Mouse (Mus musculus) gastrocnemius, postnatal 36 days (tissue): ENCODE results near the gene Reg3b. TPM values are rescaled to one million over a fixed set of nuclear protein-coding genes. Genes with fewer than 3 reads are reported as not detected.
"Not testable (repeated sequence)": the region's sequence is repeated elsewhere in the genome, so short reads cannot be mapped to it uniquely, and the experiment has no call there.

Experiments
- DNase-seq, 2 experiments: peaks; one replicate each; pipeline ENCODE4 v3.0.0; 2022
- intact Hi-C: fragments of 180-260 bp; cut with DNase I; formaldehyde crosslinking; loops from one replicate; pipeline ENCODE4 v1.15.1; 2025
- long read RNA-seq, 2 experiments: library from polyadenylated mRNA; stranded (forward); transcript quantifications; one replicate each; pipeline ENCODE4 v2.0.0; 2021
- total RNA-seq, 2 experiments: library from RNA; stranded (reverse); gene quantifications; 2 replicates each; pipeline ENCODE4 v1.2.3; 2021

The Reg3b gene
- not detected for total RNA-seq
- long read RNA-seq, experiment 1, result 0 reads
- long read RNA-seq, experiment 2, result 0 reads

- DNase-seq, result no peak
- intact Hi-C loops, result no loop called here
Measured at GRCm38 (mm10) chr6:78370357-78370756, at the start of gene Reg3b. Gene Reg3b (plus strand): TSS chr6:78370657.

- intact Hi-C loops, result no loop called here
Measured at GRCm38 (mm10) chr6:78327798-78328197, 42.7 kb upstream of the Reg3b start.

GRCm38 (mm10) chr6:78329166-78329565 is 41.3 kb upstream of the Reg3b start:
- intact Hi-C loops, result no loop called here
- DNase-seq, result no peak

More at GRCm38 (mm10) chr6:78327798-78328197, 42.7 kb upstream of the Reg3b start:
- no peak for DNase-seq

- intact Hi-C loops, result no loop called here
- no peak for DNase-seq
Measured at GRCm38 (mm10) chr6:78331919-78332569, 38.4 kb upstream of the Reg3b start.

GRCm38 (mm10) chr6:78340296-78340695 is 30.2 kb upstream of the Reg3b start:
- intact Hi-C loops, result no loop called here
- no peak for DNase-seq

GRCm38 (mm10) chr6:78341689-78342088 is 28.8 kb upstream of the Reg3b start:
- intact Hi-C loops, result no loop called here
- DNase-seq, result no peak

- intact Hi-C loops, result no loop called here
- no peak for DNase-seq
Measured at GRCm38 (mm10) chr6:78361971-78362563, 8.4 kb upstream of the Reg3b start.

- DNase-seq, result no peak
- intact Hi-C loops, result no loop called here
Measured at GRCm38 (mm10) chr6:78378765-78379164, 8.3 kb downstream of the Reg3b start, which contains the start of gene Reg3d. Gene Reg3d (minus strand): TSS chr6:78378865.

GRCm38 (mm10) chr6:78380409-78380808 is 10.0 kb downstream of the Reg3b start, which contains the start of gene Reg3a:
Gene Reg3a (plus strand): TSS chr6:78380709.
- no peak for DNase-seq
- intact Hi-C loops, result no loop called here

- intact Hi-C loops, result no loop called here
Measured at GRCm38 (mm10) chr6:78385609-78386008, 15.2 kb downstream of the Reg3b start.

GRCm38 (mm10) chr6:78395323-78395722 is 24.9 kb downstream of the Reg3b start, which contains the start of gene Reg2:
Gene Reg2 (plus strand): TSS chr6:78395623.
- intact Hi-C loops, DNase-seq: not testable (repeated sequence)

More at GRCm38 (mm10) chr6:78385609-78386008, 15.2 kb downstream of the Reg3b start:
- DNase-seq, result no peak

GRCm38 (mm10) chr6:78422411-78422810 is 52.0 kb downstream of the Reg3b start, which contains the start of gene Reg1:
Gene Reg1 (plus strand): TSS chr6:78422711.
- intact Hi-C loops, DNase-seq: not testable (repeated sequence)

Other genes starting within 250 kb of the Reg3b start
- gene Reg3d, start 8.2 kb downstream of the Reg3b start, total RNA-seq, result not detected
- not detected for gene Reg3a, start 10.1 kb downstream of the Reg3b start, total RNA-seq
- gene Reg2, start 25.0 kb downstream of the Reg3b start, total RNA-seq, result not detected
- gene Reg1, start 52.1 kb downstream of the Reg3b start, total RNA-seq, result not detected
- gene Reg3g, start 98.2 kb downstream of the Reg3b start, total RNA-seq, result not detected